Mouse (Mus musculus): Measurements from ENCODE around the gene Gm10770.
"Not testable (repeated sequence)": the region's sequence is repeated elsewhere in the genome, so short reads cannot be mapped to it uniquely, and the experiment has no call there.

The Gm10770 gene

DNA sequence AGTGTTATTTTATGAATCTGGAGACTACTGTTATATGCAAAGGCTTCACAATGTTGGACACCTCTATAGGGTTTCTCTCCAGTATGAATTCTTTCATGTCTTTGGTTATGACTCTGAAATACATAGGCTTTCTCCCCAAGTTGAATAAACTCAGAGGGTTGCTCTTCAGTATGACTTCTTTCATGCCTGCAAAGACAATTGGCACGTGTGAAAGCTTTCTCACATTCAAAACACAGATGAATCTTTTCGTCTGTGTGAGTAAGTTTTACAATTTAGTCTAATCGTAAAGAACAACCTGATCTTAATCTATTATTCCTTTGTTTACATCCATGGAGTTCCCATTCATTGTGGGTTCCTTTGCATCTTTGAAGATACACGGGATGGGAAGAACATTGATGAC lies at the start of gene Gm10770:
Gene Gm10770, minus strand, starts transcription at position 101 of the 400 bp plus-strand sequence.
- DNase-seq = not testable (repeated sequence)

DNA sequence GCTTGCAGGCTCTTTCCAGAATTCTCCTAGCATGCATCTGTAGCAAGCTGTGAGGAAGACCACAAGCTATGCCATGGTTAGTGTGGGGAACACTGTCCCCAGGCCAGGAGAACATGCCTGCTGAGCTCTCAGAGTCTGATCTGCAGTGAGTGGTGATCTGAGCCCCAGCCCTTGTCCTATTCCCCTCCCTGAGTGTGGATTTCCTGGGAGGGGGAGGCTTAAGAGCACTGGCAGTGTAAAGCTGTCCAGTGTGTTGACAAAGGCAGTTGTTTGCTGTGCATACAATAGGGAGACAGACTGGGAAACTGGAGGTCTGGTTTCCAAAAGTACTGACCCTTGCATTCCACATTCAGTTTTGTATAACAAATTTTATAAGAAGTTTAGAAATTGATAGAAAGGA lies 43.8 kb upstream of the Gm10770 start:
- DNase-seq = not testable (repeated sequence)

DNA sequence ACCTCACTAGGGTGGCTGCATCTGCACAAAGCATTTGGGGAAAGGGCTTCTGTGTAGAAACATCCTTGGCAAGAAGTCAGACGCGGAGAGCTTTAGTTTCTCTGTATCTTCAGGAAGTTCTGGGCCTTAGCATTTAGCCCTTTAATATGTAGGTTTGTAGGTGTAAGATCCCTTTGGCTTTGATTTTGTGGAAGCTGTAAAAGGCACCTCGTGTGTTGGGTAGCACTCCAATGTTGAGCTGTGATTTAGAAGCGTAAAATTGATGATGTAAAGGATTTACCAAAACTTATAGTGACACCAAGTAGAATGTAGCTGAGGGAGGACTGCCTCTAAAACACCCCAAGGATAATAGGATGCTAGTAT lies 38.9 kb upstream of the Gm10770 start:
- DNase-seq = not testable (repeated sequence)

DNA sequence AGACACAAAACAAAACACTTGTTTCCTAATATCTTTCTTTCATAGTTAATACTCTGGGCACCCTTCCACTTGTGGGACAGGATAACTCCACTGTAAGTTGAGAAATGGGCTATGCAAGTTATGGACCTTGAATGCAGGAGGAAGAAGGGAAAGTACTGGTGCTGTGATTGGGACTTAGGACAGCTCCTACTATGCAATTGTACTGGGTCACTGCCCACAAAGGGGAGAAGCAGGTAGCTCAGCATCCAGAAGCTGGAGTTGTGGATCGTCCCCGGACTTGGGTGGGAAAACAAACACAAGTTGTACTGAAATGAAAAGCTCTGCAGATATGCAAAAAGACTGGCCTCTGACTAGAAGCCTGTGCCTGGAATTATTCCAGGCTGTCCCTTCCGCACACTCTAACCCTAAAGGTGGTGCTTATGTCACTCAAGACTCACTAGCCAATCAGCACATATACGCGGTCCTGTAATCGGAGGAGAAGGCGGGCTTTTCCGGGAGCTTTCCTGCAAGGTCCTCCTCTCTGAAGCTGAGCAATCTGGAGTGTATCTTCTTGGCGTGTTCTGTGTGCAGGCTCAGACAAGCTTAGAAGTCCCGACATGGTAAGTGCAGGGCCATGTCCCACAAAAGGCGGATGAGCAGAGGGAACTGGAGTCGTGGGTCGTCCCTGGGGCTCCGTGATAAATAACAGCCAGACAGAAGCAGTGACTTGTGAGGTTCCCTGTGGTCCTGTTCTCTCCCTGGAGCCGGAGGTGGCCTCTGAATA lies 38.3 kb upstream of the Gm10770 start, which contains the start of gene Zfp937:
Gene Zfp937, plus strand, starts transcription at position 474 of the 763 bp plus-strand sequence.
- DNase-seq = peak; percentile 43

DNA sequence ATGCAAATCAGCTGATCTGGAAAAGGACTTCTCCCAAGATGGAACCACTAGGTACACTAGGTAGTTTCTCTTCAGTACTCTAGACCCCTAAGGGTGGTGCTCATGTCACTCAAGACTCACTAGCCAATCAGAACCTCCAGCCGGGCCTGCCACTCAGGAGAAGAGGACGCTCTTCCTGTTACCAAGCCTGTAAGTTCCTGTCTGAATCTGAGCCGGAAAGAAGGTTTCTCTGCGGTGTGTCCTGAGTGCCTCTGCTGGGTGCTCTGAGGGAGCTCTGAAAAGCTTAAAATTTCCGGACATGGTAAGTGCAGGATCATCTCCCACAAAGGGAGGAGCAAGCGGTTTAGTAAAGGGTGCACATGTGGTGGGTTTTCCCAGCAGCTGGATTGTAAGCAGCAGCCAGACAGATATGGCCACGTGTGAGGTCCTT lies 2.1 kb upstream of the Gm10770 start, which contains the start of gene Gm14139:
Gene Gm14139, plus strand, starts transcription at position 186 of the 430 bp plus-strand sequence.
- not testable (repeated sequence) for DNase-seq

DNA sequence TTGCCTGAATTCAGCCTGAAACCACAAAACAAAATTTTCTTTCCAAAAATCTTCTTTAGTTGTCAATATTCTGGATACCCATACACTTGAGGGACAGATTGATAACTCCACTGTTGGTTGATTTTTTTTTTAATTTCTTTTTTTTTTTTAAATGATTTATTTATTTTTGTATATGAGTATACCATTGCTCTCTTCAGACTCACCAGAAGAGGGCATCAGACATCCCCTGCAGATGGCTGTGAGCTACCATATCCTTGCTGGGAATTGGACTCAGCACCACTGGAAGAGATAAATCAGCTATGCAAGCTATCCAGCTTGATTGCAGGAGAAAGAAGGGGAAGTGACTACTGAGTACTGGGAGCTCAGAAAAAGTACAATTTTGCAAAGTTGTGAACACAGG lies 1.6 kb upstream of the Gm10770 start:
- not testable (repeated sequence) for DNase-seq

DNA sequence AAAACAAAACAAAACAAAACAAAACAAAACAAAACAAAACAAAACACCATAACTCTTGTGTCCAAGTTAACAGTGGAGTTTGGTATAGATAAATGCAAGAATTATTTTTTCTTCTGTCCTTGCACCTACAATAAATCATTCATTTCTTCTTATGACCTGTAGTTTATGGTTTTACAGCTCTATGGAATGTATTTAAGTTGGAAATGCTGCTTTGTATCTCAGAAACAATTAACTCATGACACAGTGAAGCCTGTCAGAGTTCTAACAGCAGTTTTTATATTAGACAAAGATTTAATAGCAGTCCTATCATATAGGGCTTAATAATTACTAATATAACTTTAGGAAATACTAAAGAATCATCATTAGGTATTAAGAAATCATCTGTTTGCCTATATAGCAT lies 5.6 kb downstream of the Gm10770 start:
- DNase-seq = no peak

DNA sequence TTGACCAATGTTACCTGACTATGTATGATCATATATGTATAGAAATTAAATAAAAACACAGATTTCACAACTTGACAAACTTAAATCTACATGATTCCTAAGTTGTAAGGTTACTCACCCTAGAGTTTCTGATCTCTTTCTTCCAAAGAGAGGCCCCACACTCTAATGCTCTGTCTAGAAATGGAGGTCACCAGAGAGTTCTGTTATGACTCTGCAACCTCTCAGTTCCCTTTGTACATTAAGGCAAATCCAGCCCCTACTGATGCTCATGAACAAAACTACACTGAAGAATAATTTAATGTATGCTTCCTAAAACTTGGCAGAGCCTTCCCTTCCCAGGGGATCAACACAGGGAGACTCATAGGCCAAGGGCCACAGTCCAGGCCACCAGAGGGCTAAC lies 12.8 kb downstream of the Gm10770 start:
- no peak for DNase-seq

DNA sequence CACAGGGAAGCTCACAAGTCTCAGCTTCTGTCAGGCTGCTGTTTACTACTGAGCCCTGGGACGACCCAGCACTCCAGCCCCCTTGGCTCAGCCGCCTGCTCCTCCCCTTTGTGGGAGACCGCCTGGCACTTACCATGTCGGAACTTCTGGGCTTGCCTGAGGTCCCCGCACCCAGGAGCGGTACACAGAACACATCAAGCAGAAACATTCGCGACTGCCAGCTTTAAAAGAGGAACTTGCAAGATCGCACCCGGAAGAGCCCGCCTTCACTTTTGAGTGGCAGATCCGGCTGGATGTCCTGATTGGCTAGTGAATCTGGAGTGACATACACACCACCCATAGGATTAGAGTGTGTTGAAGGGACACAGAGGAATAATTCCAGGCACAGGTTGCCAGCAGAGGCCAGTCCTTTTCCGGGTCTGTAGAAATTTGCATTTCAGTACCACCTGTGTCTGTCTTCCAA lies 43.0 kb downstream of the Gm10770 start, which contains the start of gene Zfp120:
Gene Zfp120, minus strand, starts transcription at position 274 of the 463 bp plus-strand sequence.
- peak; percentile 85 for DNase-seq

DNA sequence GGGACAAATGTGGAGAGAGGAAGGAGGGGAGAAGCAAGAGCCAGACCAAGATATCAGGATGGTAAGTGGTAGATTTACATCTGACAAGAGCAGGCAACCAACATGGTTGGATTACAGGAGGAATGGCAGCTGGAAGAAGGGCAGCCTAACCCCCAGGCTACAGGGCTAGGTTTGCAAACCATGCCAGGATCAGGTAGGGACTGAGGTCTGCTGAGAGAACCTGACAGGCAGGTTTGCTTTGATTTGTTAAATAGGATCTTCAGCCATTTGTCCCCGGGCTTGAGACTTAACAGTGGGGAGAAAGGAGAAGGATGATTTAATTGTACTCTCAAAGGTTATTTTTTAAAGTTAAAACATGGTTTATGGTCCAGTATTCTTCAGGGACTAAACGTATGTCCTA lies 46.7 kb downstream of the Gm10770 start:
- DNase-seq = no peak

DNA sequence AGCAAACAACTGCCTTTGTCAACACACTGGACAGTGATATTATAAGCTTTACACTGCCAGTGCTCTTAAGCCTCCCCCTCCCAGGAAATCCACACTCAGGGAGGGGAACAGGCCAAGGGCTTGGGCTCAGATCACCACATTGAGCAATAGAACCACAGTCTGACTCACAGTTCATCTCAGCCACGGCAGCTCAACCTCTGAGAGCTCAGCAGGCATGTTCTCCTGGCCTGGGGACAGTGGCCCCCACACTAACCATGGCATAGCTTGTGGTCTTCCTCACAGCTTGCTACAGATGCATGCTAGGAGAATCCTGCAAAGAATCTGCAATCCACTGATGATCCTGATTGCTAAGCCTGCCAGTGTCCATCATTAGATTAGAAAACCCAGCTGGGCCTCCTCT lies 47.5 kb downstream of the Gm10770 start:
- not testable (repeated sequence) for DNase-seq
